Mouse (Mus musculus) liver, embryonic 14.5 days (tissue): Measurements from ENCODE around the gene Bpifc.
"Not testable (repeated sequence)": the region's sequence is repeated elsewhere in the genome, so short reads cannot be mapped to it uniquely, and the experiment has no call there.

Experiments used
- CTCF ChIP-seq: IDR thresholded peaks from 2 replicates; pipeline ENCODE4 v1.5.1; 2016; ENCODE audit warnings: antibody characterized with exemption, low read depth, control low read depth
- EP300 ChIP-seq: IDR thresholded peaks from 2 replicates; pipeline ENCODE4 v1.6.1; 2016; ENCODE audit warnings: antibody characterized with exemption, low read depth

DNA sequence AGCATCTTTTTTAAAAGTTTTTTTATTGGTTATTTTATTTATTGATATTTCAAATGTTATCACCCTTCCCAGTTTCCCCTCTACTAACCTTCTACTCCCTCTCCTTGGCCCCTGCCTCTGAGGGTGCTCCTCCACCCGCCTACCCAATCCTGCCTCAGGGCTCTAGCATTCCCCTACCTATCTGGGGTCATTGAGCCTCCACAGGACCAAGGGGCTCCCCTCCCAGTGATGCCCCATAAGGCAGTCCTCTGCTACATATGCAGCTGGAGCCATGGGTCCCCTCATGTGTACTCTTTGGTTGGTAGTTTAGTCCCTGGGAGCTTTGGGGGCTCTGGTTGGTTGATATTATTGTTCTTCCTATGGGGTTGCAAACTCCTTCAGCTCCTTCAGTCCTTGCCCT, 15.1 kb upstream of the Bpifc start:
- not testable (repeated sequence) for TF ChIP-seq CTCF, EP300
